9 mouse cellular contexts compared by ENCODE assay signal in the genomic region with DNA sequence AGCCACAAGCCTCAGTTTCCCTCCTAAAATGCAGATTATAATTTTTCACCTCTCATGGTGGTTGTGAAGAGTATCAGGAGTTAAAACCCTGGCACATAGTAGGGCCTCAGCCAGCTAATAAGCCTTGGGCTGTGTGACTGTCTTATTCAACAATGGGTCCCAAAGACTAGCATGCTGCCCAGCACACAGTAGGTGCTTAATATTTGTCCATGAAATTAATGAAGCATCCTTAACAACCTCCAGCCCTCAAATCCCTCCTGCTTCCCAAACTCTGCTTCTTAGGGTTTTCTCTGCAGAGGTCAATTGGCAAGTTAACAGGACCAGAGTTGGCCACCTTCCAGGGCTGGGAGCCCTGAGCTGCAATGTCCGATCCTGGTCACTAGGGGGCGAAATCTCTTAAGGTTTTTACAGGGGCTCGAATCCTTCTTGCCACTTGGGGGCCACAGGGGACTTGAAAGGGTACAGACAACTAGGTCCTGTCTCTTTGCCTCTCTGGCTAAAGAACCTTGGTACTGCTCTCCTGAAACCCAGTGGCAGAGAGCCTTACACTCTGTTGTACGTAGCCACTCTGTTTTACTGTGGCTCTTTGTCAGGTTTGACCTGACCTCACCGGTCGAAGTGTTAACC.
DNase-seq lines count a peak whose midpoint lies in the region; ATAC-seq and TF ChIP-seq lines count a peak whose summit lies in the region.
"Had no signal": no experiment of that assay in that cellular context is flagged by ENCODE, and none has a peak within 500 bp of the region (broad histone marks: within the 10 kb centered on the region; RNA-seq: fewer than 3 reads in every experiment).

No protein-coding gene starts in this region.

- no peak overlapping the region for H3K4me3 ChIP-seq in layer of hippocampus, adult 2 months
- H3K4me3 ChIP-seq: liver, embryonic 15.5 days had no signal

- peak; percentile 98 for TF ChIP-seq CTCF in layer of hippocampus, adult 2 months (conservative IDR thresholded peaks at IDR 0.05)

- DNase-seq in CD8-positive naive resting alpha-beta T cell, adult 2 months (ENCODE audit: low read depth in 2 of 2, low spot score in 2 of 2), result peak; percentile 48 to 60
- DNase-seq in ZHBTc4 (ENCODE audit: low read depth, low spot score), result peak; percentile 83
- DNase-seq in cerebellum, postnatal 4 days (ENCODE audit: low spot score in 2 of 2), result peak; percentile 62 to 80
- DNase-seq in layer of hippocampus, adult 2 months (ENCODE audit: low spot score in 2 of 2), result peak; percentile 54 to 84
- peak; percentile 84 for DNase-seq in lung, postnatal 14 days
- peak; percentile 54 for DNase-seq in right cerebral cortex, postnatal 4 days

- no peak overlapping the region for H3K27ac ChIP-seq in layer of hippocampus, adult 2 months
- H3K27ac ChIP-seq: liver, embryonic 15.5 days had no signal

- peak; percentile 73 for ATAC-seq in granulocyte monocyte progenitor cell, adult 5-6 weeks (replicated peaks; ENCODE audit: poor library complexity, severe bottlenecking)
- no peak for ATAC-seq in inflammation-experienced regulatory T-cells, adult 6 months
